Mouse (Mus musculus) MEL (cell line): ENCODE data around the gene Sema5a. TPM values are rescaled to one million over a fixed set of nuclear protein-coding genes. Genes with fewer than 3 reads are reported as not detected.

Experiments
- DNase-seq: peaks from one replicate; pipeline ENCODE4 v3.0.0; 2011; ENCODE audit warnings: low read depth, low spot score
- H3K27ac ChIP-seq: 2 replicates; pipeline ENCODE4 v1.5.1; 2012; ENCODE audit warnings: low read depth, mild to moderate bottlenecking, control low read depth, low read length, moderate library complexity; ENCODE audit not compliant: control insufficient read depth
- H3K27me3 ChIP-seq, 2 experiments: fragments of 150-350 bp in 1 of 2; sonication (generic) in 1 of 2; 2 replicates each; pipeline ENCODE4 v1.6.1; 2012; ENCODE audit warnings: low read length in 2 of 2, mild to moderate bottlenecking in 2 of 2, improper control_type of control experiment in 1 of 2, moderate library complexity in 1 of 2; ENCODE audit not compliant: insufficient read depth in 2 of 2, control insufficient read depth in 1 of 2
- H3K36me3 ChIP-seq, 2 experiments: 2 replicates each; pipeline ENCODE4 v1.6.1; 2012 to 2014; ENCODE audit warnings: low read length in 2 of 2, improper control_type of control experiment in 1 of 2, inconsistent platforms in 1 of 2, mild to moderate bottlenecking in 1 of 2; ENCODE audit not compliant: insufficient read depth in 2 of 2, control insufficient read depth in 1 of 2
- H3K4me1 ChIP-seq, 2 experiments: fragments of 150-350 bp in 1 of 2; sonication (generic) in 1 of 2; 2 replicates each; pipeline ENCODE4 v1.6.1; 2012; ENCODE audit warnings: low read length in 2 of 2, improper control_type of control experiment in 1 of 2, mild to moderate bottlenecking in 1 of 2; ENCODE audit not compliant: insufficient read depth in 2 of 2, control insufficient read depth in 1 of 2
- H3K4me3 ChIP-seq, 2 experiments: fragments of 150-350 bp in 1 of 2; sonication (generic) in 1 of 2; 2 replicates each; pipeline ENCODE4 v1.5.1; 2012; ENCODE audit warnings: low read depth in 2 of 2, low read length in 2 of 2, mild to moderate bottlenecking in 2 of 2, moderate library complexity in 2 of 2, control low read depth in 1 of 2, improper control_type of control experiment in 1 of 2; ENCODE audit not compliant: control insufficient read depth in 1 of 2, insufficient read depth in 1 of 2
- H3K79me2 ChIP-seq: 2 replicates; pipeline ENCODE4 v1.6.1; 2012; ENCODE audit warnings: mild to moderate bottlenecking, low read length, moderate library complexity; ENCODE audit not compliant: control insufficient read depth, poor library complexity, insufficient read depth
- H3K9ac ChIP-seq: 2 replicates; pipeline ENCODE4 v1.6.1; 2012; ENCODE audit warnings: low read depth, mild to moderate bottlenecking, control low read depth, low read length, moderate library complexity; ENCODE audit not compliant: control insufficient read depth, poor library complexity, severe bottlenecking
- H3K9me3 ChIP-seq: fragments of 150-350 bp; sonication (generic); replicated peaks from 2 replicates; pipeline ENCODE4 v1.6.1; 2012; ENCODE audit warnings: mild to moderate bottlenecking, low read length, improper control_type of control experiment, moderate library complexity; ENCODE audit not compliant: insufficient read depth
- CHD1 ChIP-seq: IDR thresholded peaks from 2 replicates; pipeline ENCODE4 v1.6.1; 2012; ENCODE audit warnings: low read depth, mild to moderate bottlenecking, inconsistent platforms, low read length, improper control_type of control experiment
- CHD2 ChIP-seq: IDR thresholded peaks from 2 replicates; pipeline ENCODE4 v1.6.1; 2011; ENCODE audit warnings: low read length, improper control_type of control experiment
- GABPA ChIP-seq: IDR thresholded peaks from 2 replicates; pipeline ENCODE4 v1.6.1; 2012; ENCODE audit warnings: low read depth, mild to moderate bottlenecking, inconsistent platforms, low read length, improper control_type of control experiment, moderate library complexity
- HCFC1 ChIP-seq: IDR thresholded peaks from 2 replicates; pipeline ENCODE4 v1.6.1; 2012; ENCODE audit warnings: low read depth, mild to moderate bottlenecking, inconsistent platforms, low read length, improper control_type of control experiment, moderate library complexity
- JUND ChIP-seq: IDR thresholded peaks from 2 replicates; pipeline ENCODE4 v1.6.1; 2011; ENCODE audit warnings: low read depth, mild to moderate bottlenecking, improper control_type of control experiment, low read length
- KAT2A ChIP-seq: conservative IDR thresholded peaks from 2 replicates; pipeline ENCODE4 v1.6.1; 2012; ENCODE audit warnings: low read depth, low read length, improper control_type of control experiment, inconsistent platforms
- MAFK ChIP-seq: IDR thresholded peaks from 2 replicates; pipeline ENCODE4 v1.6.1; 2011; ENCODE audit warnings: low read depth, mild to moderate bottlenecking, low read length, improper control_type of control experiment, borderline replicate concordance
- MAZ ChIP-seq: IDR thresholded peaks from 2 replicates; pipeline ENCODE4 v1.6.1; 2012; ENCODE audit warnings: low read depth, mild to moderate bottlenecking, inconsistent platforms, low read length, improper control_type of control experiment
- MEF2A ChIP-seq: IDR thresholded peaks from 2 replicates; pipeline ENCODE4 v1.6.1; 2014; ENCODE audit warnings: low read depth, mild to moderate bottlenecking, inconsistent platforms, low read length, improper control_type of control experiment; ENCODE audit not compliant: poor library complexity, insufficient replicate concordance, severe bottlenecking; ENCODE audit errors: extremely low read depth
- MYC ChIP-seq: IDR thresholded peaks from 2 replicates; pipeline ENCODE4 v1.6.1; 2011; ENCODE audit warnings: low read depth, mild to moderate bottlenecking, low read length, improper control_type of control experiment, moderate library complexity
- RAD21 ChIP-seq: IDR thresholded peaks from 2 replicates; pipeline ENCODE4 v1.6.1; 2011; ENCODE audit warnings: mild to moderate bottlenecking, low read depth, low read length, improper control_type of control experiment
- SIN3A ChIP-seq: IDR thresholded peaks from 2 replicates; pipeline ENCODE4 v1.6.1; 2012; ENCODE audit warnings: low read length, improper control_type of control experiment, inconsistent platforms
- SMC3 ChIP-seq: IDR thresholded peaks from 2 replicates; pipeline ENCODE4 v1.6.1; 2011; ENCODE audit warnings: low read depth, low read length, improper control_type of control experiment
- TAL1 ChIP-seq: IDR thresholded peaks from 2 replicates; pipeline ENCODE4 v1.6.1; 2012; ENCODE audit warnings: mild to moderate bottlenecking, inconsistent platforms, low read length, moderate library complexity, mixed read lengths
- TCF12 ChIP-seq: IDR thresholded peaks from 2 replicates; pipeline ENCODE4 v1.6.1; 2014; ENCODE audit warnings: low read depth, mild to moderate bottlenecking, inconsistent platforms, low read length, improper control_type of control experiment, moderate library complexity
- UBTF ChIP-seq: IDR thresholded peaks from 2 replicates; pipeline ENCODE4 v1.6.1; 2012; ENCODE audit warnings: low read depth, mild to moderate bottlenecking, inconsistent platforms, low read length, improper control_type of control experiment, moderate library complexity, borderline replicate concordance; ENCODE audit not compliant: insufficient read depth
- ZC3H11A ChIP-seq: IDR thresholded peaks from 2 replicates; pipeline ENCODE4 v1.6.1; 2012; ENCODE audit warnings: low read depth, mild to moderate bottlenecking, inconsistent platforms, low read length, improper control_type of control experiment
- ZKSCAN1 ChIP-seq: IDR thresholded peaks from 2 replicates; pipeline ENCODE4 v1.6.1; 2012; ENCODE audit warnings: low read depth, mild to moderate bottlenecking, inconsistent platforms, low read length, improper control_type of control experiment, moderate library complexity
- ZNF384 ChIP-seq: IDR thresholded peaks from 2 replicates; pipeline ENCODE4 v1.6.1; 2012; ENCODE audit warnings: low read depth, mild to moderate bottlenecking, inconsistent platforms, low read length, improper control_type of control experiment
- polyA plus RNA-seq, 2 experiments: library from polyadenylated mRNA; stranded (reverse) in 1 of 2; unstranded in 1 of 2; fragments of >175 nt in 1 of 2; fragments of >200 nt in 1 of 2; gene quantifications; 2 replicates each; pipeline versions ENCODE4 v1.2.1 to v1.2.4; 2012; ENCODE audit warnings: low replicate concordance in 2 of 2, low read depth in 1 of 2; ENCODE audit not compliant: insufficient read length in 2 of 2, insufficient read depth in 1 of 2, missing spikeins in 1 of 2
- total RNA-seq: library from RNA; depleted of rRNA; stranded (reverse); fragments of 300-350 nt; gene quantifications from 2 replicates; pipeline ENCODE4 v1.2.3, GENCODE M21; 2012

Gene Sema5a
- total and polyA plus RNA-seq, 3 experiments: not detected

GRCm38 (mm10) chr15:32317074-32317473 is 72.5 kb downstream of the Sema5a start:
- H3K9me3 ChIP-seq: no peaks in the 10 kb centered on the region

GRCm38 (mm10) chr15:32320739-32321138 is 76.1 kb downstream of the Sema5a start:
- Histone ChIP-seq H3K9me3 (no peaks in the 10 kb centered on the region), H3K4me1 (no peaks in the 10 kb centered on the region), H3K27me3 (no peaks in the 10 kb centered on the region), H3K36me3 (no peaks in the 10 kb centered on the region), H3K27ac (no peak overlapping the region), H3K79me2 (no peaks in the 10 kb centered on the region), H3K4me3 (no peak overlapping the region), H3K9ac (no peak overlapping the region)
- no peak for DNase-seq
- TF ChIP-seq CHD1 (no peak), TAL1 (no peak), GABPA (no peak), CHD2 (no peak), RAD21 (no peak), MAZ (no peak), ZC3H11A (no peak), MYC (no peak), TCF12 (no peak)

More at GRCm38 (mm10) chr15:32317074-32317473, 72.5 kb downstream of the Sema5a start:
- TF ChIP-seq TAL1: no peak
- TF ChIP-seq ZNF384: no peak
- TF ChIP-seq HCFC1: no peak
- TF ChIP-seq JUND: no peak
- TF ChIP-seq CHD2: no peak
- TF ChIP-seq KAT2A: no peak
- TF ChIP-seq CHD1: no peak
- TF ChIP-seq ZKSCAN1: no peak
- TF ChIP-seq SMC3: no peak
- TF ChIP-seq UBTF: no peak
- TF ChIP-seq MAFK: no peak
- no peak for TF ChIP-seq SIN3A
- no peak for TF ChIP-seq MAZ
- no peak for TF ChIP-seq MEF2A
- Histone ChIP-seq H3K9ac (no peak overlapping the region), H3K79me2 (no peaks in the 10 kb centered on the region), H3K27me3 (no peaks in the 10 kb centered on the region), H3K4me3 (no peak overlapping the region), H3K36me3 (no peaks in the 10 kb centered on the region), H3K27ac (no peak overlapping the region), H3K4me1 (no peaks in the 10 kb centered on the region)
- no peak for DNase-seq
